Comparison of ENCODE assay signal across 1 mouse cellular context in the genomic region with DNA sequence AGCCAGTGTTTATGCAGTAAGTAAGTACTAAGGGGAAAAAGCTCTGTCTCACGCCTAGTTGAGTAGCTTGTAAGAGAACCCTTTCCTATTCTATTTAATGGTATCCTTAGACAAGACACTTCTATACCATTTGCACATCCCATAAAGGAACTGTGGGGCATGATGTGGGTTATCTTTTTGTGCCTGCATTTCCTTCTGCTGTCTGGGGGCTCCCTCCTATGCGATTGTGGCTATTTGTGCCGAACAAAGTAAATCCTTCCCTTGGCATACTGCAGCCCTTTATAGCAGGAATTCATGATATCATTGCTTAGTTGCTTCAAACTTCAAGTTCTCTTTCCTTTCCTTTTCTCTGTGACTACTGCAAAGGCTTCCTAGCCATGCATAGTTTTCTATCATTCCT.
TF ChIP-seq lines count a peak whose summit lies in the region.

No protein-coding gene starts in this region.

TF ChIP-seq in MEL, 35 proteins besides CTCF, POLR2A, EP300 and RAD21 (continued from another document):
- TF ChIP-seq TBP (IDR thresholded peaks at IDR 0.05; ENCODE audit: low read depth, low read length): no peak
- peak; percentile 9; the same call in 1 of the 2 replicates for TF ChIP-seq RCOR1 (IDR thresholded peaks at IDR 0.05; ENCODE audit: low read depth, low read length)
- no peak for TF ChIP-seq MYB (IDR thresholded peaks at IDR 0.05; ENCODE audit: low read depth, low read length)
